Mouse (Mus musculus) ES-E14 (cell line): ENCODE data around the gene Sash1.

Source experiments
- HCFC1 ChIP-seq: IDR thresholded peaks from 2 replicates; pipeline ENCODE4 v1.6.1; 2012; ENCODE audit warnings: low read length, inconsistent platforms, borderline replicate concordance; ENCODE audit not compliant: insufficient read depth
- ZNF384 ChIP-seq: IDR thresholded peaks from 2 replicates; pipeline ENCODE4 v1.6.1; 2012; ENCODE audit warnings: low read depth, low read length, inconsistent platforms

- TF ChIP-seq HCFC1, result no peak
- no peak for TF ChIP-seq ZNF384
These were observed 98.6 kb downstream of the Sash1 start for GRCm38 (mm10) chr10:8787221-8787620.
